Mouse (Mus musculus) bone marrow, adult 2 months (tissue): ENCODE data around the gene Col4a2.
"Not testable (repeated sequence)": the region's sequence is repeated elsewhere in the genome, so short reads cannot be mapped to it uniquely, and the experiment has no call there.

ENCODE experiments used
- CTCF ChIP-seq: fragments of 200-500 bp; IDR thresholded peaks from 2 replicates; pipeline ENCODE4 v1.5.1; 2011; ENCODE audit warnings: low read length, control low read depth; ENCODE audit not compliant: control insufficient read depth, insufficient read depth
- POLR2A ChIP-seq: fragments of 200-500 bp; IDR thresholded peaks from 2 replicates; pipeline ENCODE4 v1.6.1; 2011; ENCODE audit warnings: low read depth, mild to moderate bottlenecking, control low read depth, low read length, borderline replicate concordance; ENCODE audit not compliant: control insufficient read depth

DNA sequence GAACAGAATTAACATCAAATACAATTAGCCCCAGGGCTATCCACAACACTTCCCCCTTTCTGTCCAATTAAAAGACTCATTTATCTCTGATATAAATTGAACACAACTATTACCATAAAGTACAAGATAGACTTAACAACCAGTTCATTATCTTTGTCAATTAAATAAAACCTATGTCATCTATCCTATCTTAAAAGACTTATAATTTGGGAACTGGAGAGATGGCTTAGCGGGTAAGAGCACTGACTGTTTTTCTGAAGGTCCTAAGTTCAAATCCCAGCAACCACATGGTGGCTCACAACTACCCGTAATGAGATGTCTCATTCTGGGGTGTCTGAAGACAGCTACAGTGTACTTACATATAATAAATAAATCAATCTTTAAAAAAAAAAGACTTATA, 179.7 kb downstream of the Col4a2 start:
- TF ChIP-seq CTCF, POLR2A: not testable (repeated sequence)
